Mouse (Mus musculus) embryonic fibroblast, embryonic 13.5 days (primary cell): ENCODE data around the gene Pcsk4.

Source experiments
- CTCF ChIP-seq: IDR thresholded peaks from 2 replicates; pipeline ENCODE4 v1.5.1; 2011; ENCODE audit warnings: mild to moderate bottlenecking, control low read depth, low read length, moderate library complexity, borderline replicate concordance; ENCODE audit not compliant: insufficient read depth
- POLR2A ChIP-seq: IDR thresholded peaks from 2 replicates; pipeline ENCODE4 v1.6.1; 2011; ENCODE audit warnings: low read depth, mild to moderate bottlenecking, control low read depth, low read length, moderate library complexity

GRCm38 (mm10) chr10:80301256-80302081 lies 27.8 kb downstream of the Pcsk4 start:
- TF ChIP-seq CTCF (no peak), POLR2A (no peak)
